Mouse (Mus musculus) megakaryocyte, adult 5-6 weeks (primary cell): ENCODE data around the gene Sphkap. TPM values are rescaled to one million over a fixed set of nuclear protein-coding genes. Genes with fewer than 3 reads are reported as not detected.

Experiments used
- ATAC-seq: 2 replicates; pipeline ENCODE4 v1.8.0; 2016; ENCODE audit warnings: mild to moderate bottlenecking, inconsistent platforms; ENCODE audit not compliant: poor library complexity, severe bottlenecking
- total RNA-seq, 2 experiments: library from RNA; stranded (forward) in 1 of 2; stranded (reverse) in 1 of 2; fragments of 153-499, 151-499 nt in 1 of 2; fragments of 221-1000, 200-1000 nt in 1 of 2; gene quantifications; 2 replicates each; pipeline versions ENCODE4 v1.2.3 to v1.2.4; 2015 to 2017

Sphkap gene
- total RNA-seq (2015) (not detected in 2 replicates), total RNA-seq (2017) (not detected in 2 replicates)

GRCm38 (mm10) chr1:83408021-83408464, at the start of gene Sphkap:
Gene Sphkap (minus strand): TSS chr1:83408200.
- ATAC-seq = no peak

- no peak for ATAC-seq
Measured at GRCm38 (mm10) chr1:83451291-83451690, 43.3 kb upstream of the Sphkap start.

- no peak for ATAC-seq
Measured at GRCm38 (mm10) chr1:83440422-83440821, 32.4 kb upstream of the Sphkap start.

- no peak for ATAC-seq
Measured at GRCm38 (mm10) chr1:83433932-83434331, 25.9 kb upstream of the Sphkap start.

GRCm38 (mm10) chr1:83429866-83430265, 21.9 kb upstream of the Sphkap start:
- no peak for ATAC-seq

GRCm38 (mm10) chr1:83407616-83408015, 384 bp downstream of the Sphkap start:
- ATAC-seq = no peak

- no peak for ATAC-seq
Measured at GRCm38 (mm10) chr1:83406882-83407549, 984 bp downstream of the Sphkap start.

- no peak for ATAC-seq
Measured at GRCm38 (mm10) chr1:83401079-83401478, 6.9 kb downstream of the Sphkap start.

- ATAC-seq = no peak
Measured at GRCm38 (mm10) chr1:83396284-83396683, 11.7 kb downstream of the Sphkap start.

GRCm38 (mm10) chr1:83395559-83395958, 12.4 kb downstream of the Sphkap start:
- ATAC-seq = no peak

GRCm38 (mm10) chr1:83389419-83389818, 18.6 kb downstream of the Sphkap start:
- no peak for ATAC-seq

GRCm38 (mm10) chr1:83377404-83377803, 30.6 kb downstream of the Sphkap start:
- no peak for ATAC-seq

- ATAC-seq = no peak
Measured at GRCm38 (mm10) chr1:83366456-83366855, 41.5 kb downstream of the Sphkap start.

GRCm38 (mm10) chr1:83362168-83362567, 45.8 kb downstream of the Sphkap start:
- no peak for ATAC-seq

- ATAC-seq = no peak
Measured at GRCm38 (mm10) chr1:83346453-83346852, 61.5 kb downstream of the Sphkap start.

- ATAC-seq = no peak
Measured at GRCm38 (mm10) chr1:83345572-83345971, 62.4 kb downstream of the Sphkap start.

GRCm38 (mm10) chr1:83345069-83345468, 62.9 kb downstream of the Sphkap start:
- no peak for ATAC-seq

- ATAC-seq = no peak
Measured at GRCm38 (mm10) chr1:83342726-83343250, 65.2 kb downstream of the Sphkap start.

- ATAC-seq = no peak
Measured at GRCm38 (mm10) chr1:83339358-83339757, 68.6 kb downstream of the Sphkap start.

GRCm38 (mm10) chr1:83316917-83317316, 91.1 kb downstream of the Sphkap start:
- ATAC-seq = no peak

GRCm38 (mm10) chr1:83315146-83315545, 92.9 kb downstream of the Sphkap start:
- no peak for ATAC-seq

GRCm38 (mm10) chr1:83311607-83312295, 96.2 kb downstream of the Sphkap start:
- ATAC-seq = no peak
